Mouse (Mus musculus): Measurements from ENCODE around the gene Aff3. TPM values are rescaled to one million over a fixed set of nuclear protein-coding genes. Genes with fewer than 3 reads are reported as not detected.

The Aff3 gene
- polyA plus RNA-seq (2015; fragmentation: Illumina TruSeq; extraction: RNeasy Lipid Tissue Mini Kit (QIAGEN cat#74804); ENCODE audit: insufficient read depth, low read depth, low replicate concordance), result 0.76 TPM

DNA sequence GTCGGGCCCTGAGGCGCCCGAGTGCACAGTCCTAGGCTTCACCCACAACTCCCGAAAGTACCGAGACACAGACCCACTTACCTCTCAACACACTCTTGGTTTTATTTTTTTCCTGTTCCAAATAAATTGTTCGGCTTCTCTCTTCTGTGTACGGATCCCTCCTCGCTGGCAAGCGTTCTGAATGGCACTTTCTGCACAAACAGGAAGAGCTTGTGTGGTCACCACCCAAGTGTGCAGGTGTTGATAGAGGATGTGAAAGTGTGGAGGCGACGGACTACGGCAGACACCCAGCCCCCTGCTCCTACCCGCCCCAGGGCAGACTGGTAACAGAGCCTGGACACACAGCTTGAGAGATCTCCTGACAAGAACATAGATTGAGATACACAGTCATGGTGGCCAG is at the start of gene Aff3:
TSS of gene Aff3 (minus strand) at position 179 of the 400 bp plus-strand sequence.

DNA sequence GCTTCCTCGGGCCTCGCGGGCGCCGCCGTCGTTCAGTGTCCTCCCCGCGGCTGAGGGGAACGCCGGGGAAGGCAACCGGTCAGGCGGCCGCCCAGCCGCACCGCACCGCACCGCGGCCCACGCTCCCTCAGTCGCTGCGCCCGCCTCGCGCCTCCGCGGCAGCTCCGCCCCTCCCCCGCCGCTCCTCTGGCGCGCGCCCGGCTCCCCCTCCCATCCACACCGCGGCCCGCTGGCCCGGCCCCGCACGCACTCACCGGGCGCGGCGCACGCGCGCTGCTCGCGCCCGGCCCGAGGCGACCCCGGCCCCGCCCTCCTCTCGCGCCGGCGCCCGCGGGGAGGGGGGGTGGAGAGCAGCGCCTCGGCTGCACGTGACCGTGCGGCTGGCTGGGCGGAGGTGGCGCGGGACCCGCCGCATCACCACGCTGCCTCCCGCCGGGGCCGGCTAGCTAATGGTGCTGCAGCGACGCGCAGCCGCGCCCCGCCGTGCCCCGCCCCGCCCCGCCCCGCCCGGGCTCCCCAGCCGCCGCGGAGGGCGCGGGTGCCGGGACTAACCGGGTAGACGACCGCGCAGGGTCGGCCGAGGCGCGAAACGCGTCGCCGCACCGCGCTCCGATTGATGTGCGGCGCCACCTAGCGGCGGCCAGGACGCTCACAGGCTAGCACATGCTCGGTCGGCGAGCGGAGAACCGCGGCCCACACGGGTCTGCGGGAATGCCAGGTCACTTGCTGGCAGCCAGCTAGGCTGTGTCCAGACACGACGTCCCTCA is 535.1 kb downstream of the Aff3 start, which contains the start of gene Rev1:
TSS of gene Rev1 (minus strand) at position 301 of the 767 bp plus-strand sequence.

Other genes starting within 250 kb of the Aff3 start
- gene Lonrf2, start 171.8 kb upstream of the Aff3 start, polyA plus RNA-seq (2015; fragmentation: Illumina TruSeq; extraction: RNeasy Lipid Tissue Mini Kit (QIAGEN cat#74804); ENCODE audit: insufficient read depth, low read depth, low replicate concordance), result 0.70 TPM
- gene Chst10, start 233.2 kb upstream of the Aff3 start, polyA plus RNA-seq (2015; fragmentation: Illumina TruSeq; extraction: RNeasy Lipid Tissue Mini Kit (QIAGEN cat#74804); ENCODE audit: insufficient read depth, low read depth, low replicate concordance), result 0.44 TPM